Mouse (Mus musculus) gastrocnemius, postnatal 10 days (tissue): ENCODE measurements at regions not wholly inside any gene's neighbourhood (a gene's known extent, or its start where the extent isn't known, plus 50 kb on each side); places are given as distances from the start of the nearest gene placed in this dataset.

Source experiments
- DNase-seq: peaks from one replicate; pipeline ENCODE4 v3.0.0; 2021; ENCODE audit warnings: mixed read lengths

- no peak for DNase-seq
Observed at GRCm38 (mm10) chr1:133981185-133981584, 55.9 kb upstream of the Fmod start.

- peak; percentile 59 for DNase-seq
Observed at GRCm38 (mm10) chr1:133978271-133978988, 57.2 kb upstream of the Prelp start.

GRCm38 (mm10) chr1:133977260-133977659 lies 56.0 kb upstream of the Prelp start:
- DNase-seq = no peak

GRCm38 (mm10) chr1:133973801-133974200 lies 52.6 kb upstream of the Prelp start:
- no peak for DNase-seq

GRCm38 (mm10) chr1:133971290-133971689 lies 50.1 kb upstream of the Prelp start:
- no peak for DNase-seq
